Mouse (Mus musculus) CH12.LX (cell line): Measurements from ENCODE around the gene Mapkbp1. TPM values are rescaled to one million over a fixed set of nuclear protein-coding genes. Genes with fewer than 3 reads are reported as not detected.

Experiments used
- DNase-seq: peaks from one replicate; pipeline ENCODE4 v3.0.0-alpha.2; 2013; ENCODE audit errors: extremely low read depth
- H3K27ac ChIP-seq: 2 replicates; pipeline ENCODE4 v1.5.1; 2012; ENCODE audit warnings: low read depth, mild to moderate bottlenecking, control low read depth, moderate library complexity; ENCODE audit not compliant: insufficient read depth
- H3K27me3 ChIP-seq: replicated peaks from 2 replicates; pipeline ENCODE3; 2012; ENCODE audit warnings: inconsistent platforms
- H3K36me3 ChIP-seq, 2 experiments: replicated peaks in 1 of 2; 2 replicates each; pipeline versions ENCODE3 to v1.6.1; 2012; ENCODE audit warnings: inconsistent platforms in 1 of 2, low read length in 1 of 2, mild to moderate bottlenecking in 1 of 2, mixed read lengths in 1 of 2, moderate library complexity in 1 of 2; ENCODE audit not compliant: control insufficient read depth in 1 of 2, insufficient read depth in 1 of 2
- H3K4me1 ChIP-seq, 2 experiments: 2 replicates each; pipeline ENCODE4 v1.6.1; 2012; ENCODE audit warnings: inconsistent platforms in 1 of 2, moderate library complexity in 1 of 2; ENCODE audit not compliant: insufficient read depth in 2 of 2, control insufficient read depth in 1 of 2
- H3K4me2 ChIP-seq: 2 replicates; pipeline ENCODE4 v1.6.1; 2012; ENCODE audit warnings: low read depth, mild to moderate bottlenecking, control low read depth; ENCODE audit not compliant: poor library complexity, insufficient read depth, severe bottlenecking
- H3K4me3 ChIP-seq, 3 experiments: fragments of 150-350 bp in 1 of 3; sonication (generic) in 1 of 3; replicated peaks in 1 of 3; 2 replicates each; pipeline versions ENCODE3 to v1.5.1; 2011 to 2012; ENCODE audit warnings: low read depth in 2 of 3, low read length in 2 of 3, mild to moderate bottlenecking in 2 of 3, moderate library complexity in 2 of 3, control low read depth in 1 of 3, improper control_type of control experiment in 1 of 3, inconsistent platforms in 1 of 3, mixed read lengths in 1 of 3; ENCODE audit not compliant: poor library complexity in 1 of 3
- H3K79me2 ChIP-seq: replicated peaks from 2 replicates; pipeline ENCODE4 v1.6.1; 2012; ENCODE audit warnings: mild to moderate bottlenecking, moderate library complexity; ENCODE audit not compliant: control insufficient read depth, poor library complexity, insufficient read depth, severe bottlenecking; ENCODE audit errors: extremely low read depth
- H3K9ac ChIP-seq: 2 replicates; pipeline ENCODE4 v1.6.1; 2012; ENCODE audit warnings: low read depth, mild to moderate bottlenecking, control low read depth, moderate library complexity; ENCODE audit not compliant: insufficient read depth
- H3K9me3 ChIP-seq: replicated peaks from 2 replicates; pipeline ENCODE3; 2012; ENCODE audit warnings: low read length, inconsistent platforms, mixed read lengths
- CHD1 ChIP-seq: IDR thresholded peaks from 2 replicates; pipeline ENCODE4 v1.6.1; 2012; ENCODE audit warnings: low read depth, low read length, improper control_type of control experiment, inconsistent platforms
- CTCF ChIP-seq, 2 experiments: IDR thresholded peaks in 1 of 2; conservative IDR thresholded peaks in 1 of 2; 2 replicates each; pipeline ENCODE4 v1.5.1; 2011 to 2012; ENCODE audit warnings: low read depth in 2 of 2, low read length in 2 of 2, improper control_type of control experiment in 1 of 2, inconsistent platforms in 1 of 2, mild to moderate bottlenecking in 1 of 2, moderate library complexity in 1 of 2
- E2F4 ChIP-seq: IDR thresholded peaks from 2 replicates; pipeline ENCODE4 v1.6.1; 2011; ENCODE audit warnings: low read depth, low read length, improper control_type of control experiment; ENCODE audit not compliant: insufficient replicate concordance
- EP300 ChIP-seq: IDR thresholded peaks from 2 replicates; pipeline ENCODE4 v1.6.1; 2011; ENCODE audit warnings: low read length, improper control_type of control experiment
- ETS1 ChIP-seq: conservative IDR thresholded peaks from 2 replicates; pipeline ENCODE4 v1.6.1; 2012; ENCODE audit warnings: low read depth, mild to moderate bottlenecking, inconsistent platforms, low read length, improper control_type of control experiment, moderate library complexity
- GABPA ChIP-seq: IDR thresholded peaks from 2 replicates; pipeline ENCODE4 v1.6.1; 2012; ENCODE audit warnings: low read depth, low read length, improper control_type of control experiment, inconsistent platforms; ENCODE audit not compliant: insufficient replicate concordance
- HCFC1 ChIP-seq: IDR thresholded peaks from 2 replicates; pipeline ENCODE4 v1.6.1; 2012; ENCODE audit warnings: low read depth, mild to moderate bottlenecking, inconsistent platforms, low read length, improper control_type of control experiment
- JUN ChIP-seq: IDR thresholded peaks from 2 replicates; pipeline ENCODE4 v1.6.1; 2011; ENCODE audit warnings: low read depth, mild to moderate bottlenecking, low read length, improper control_type of control experiment, moderate library complexity; ENCODE audit not compliant: insufficient read depth
- JUND ChIP-seq: conservative IDR thresholded peaks from 2 replicates; pipeline ENCODE4 v1.6.1; 2011; ENCODE audit warnings: low read depth, low read length, improper control_type of control experiment
- MAFK ChIP-seq: IDR thresholded peaks from 2 replicates; pipeline ENCODE4 v1.6.1; 2011; ENCODE audit warnings: low read length, improper control_type of control experiment; ENCODE audit not compliant: insufficient replicate concordance
- MAZ ChIP-seq: IDR thresholded peaks from 2 replicates; pipeline ENCODE4 v1.6.1; 2012; ENCODE audit warnings: low read depth, mild to moderate bottlenecking, inconsistent platforms, low read length, improper control_type of control experiment, moderate library complexity
- MEF2A ChIP-seq: IDR thresholded peaks from 2 replicates; pipeline ENCODE4 v1.6.1; 2014; ENCODE audit warnings: low read depth, mild to moderate bottlenecking, inconsistent platforms, low read length, improper control_type of control experiment, borderline replicate concordance
- MXI1 ChIP-seq: IDR thresholded peaks from 2 replicates; pipeline ENCODE4 v1.6.1; 2011; ENCODE audit warnings: mild to moderate bottlenecking, low read depth, low read length, improper control_type of control experiment
- MYC ChIP-seq: IDR thresholded peaks from 2 replicates; pipeline ENCODE4 v1.6.1; 2011; ENCODE audit warnings: low read depth, mild to moderate bottlenecking, improper control_type of control experiment, low read length
- NRF1 ChIP-seq: IDR thresholded peaks from 2 replicates; pipeline ENCODE4 v1.6.1; 2014; ENCODE audit warnings: low read depth, mild to moderate bottlenecking, inconsistent platforms, low read length, improper control_type of control experiment, moderate library complexity
- PAX5 ChIP-seq: IDR thresholded peaks from 2 replicates; pipeline ENCODE4 v1.6.1; 2012; ENCODE audit warnings: low read length, inconsistent platforms, mixed read lengths
- POLR2A ChIP-seq: IDR thresholded peaks from 2 replicates; pipeline ENCODE4 v1.6.1; 2011; ENCODE audit warnings: low read depth, mild to moderate bottlenecking, improper control_type of control experiment, low read length
- SIN3A ChIP-seq: IDR thresholded peaks from 2 replicates; pipeline ENCODE4 v1.6.1; 2012; ENCODE audit warnings: low read length, improper control_type of control experiment, inconsistent platforms
- SMC3 ChIP-seq: IDR thresholded peaks from 2 replicates; pipeline ENCODE4 v1.6.1; 2011; ENCODE audit warnings: low read depth, low read length, improper control_type of control experiment
- ZKSCAN1 ChIP-seq: IDR thresholded peaks from 2 replicates; pipeline ENCODE4 v1.6.1; 2012; ENCODE audit warnings: low read depth, inconsistent platforms, low read length, improper control_type of control experiment, borderline replicate concordance
- ZMIZ1 ChIP-seq: IDR thresholded peaks from 2 replicates; pipeline ENCODE4 v1.6.1; 2012; ENCODE audit warnings: low read depth, mild to moderate bottlenecking, inconsistent platforms, low read length, improper control_type of control experiment
- ZNF384 ChIP-seq: IDR thresholded peaks from 2 replicates; pipeline ENCODE4 v1.6.1; 2012; ENCODE audit warnings: low read depth, low read length, improper control_type of control experiment, inconsistent platforms
- dilution Hi-C: fragments of 300-500 bp; cut with MboI; formaldehyde crosslinking; loops from 2 replicates; pipeline ENCODE4 v1.14.3; 2020; ENCODE audit warnings: low sequenced_read_pairs; ENCODE audit not compliant: extremely low pct_unique_long_range_greater_than_20kb, extremely low pct_ligation_motif_present
- in situ Hi-C: fragments of 300-500 bp; cut with MboI; formaldehyde crosslinking; loops from 3 replicates; pipeline ENCODE4 v1.14.3; 2019; ENCODE audit warnings: low sequenced_read_pairs, low pct_ligation_motif_present, low pct_unique_long_range_greater_than_20kb, mixed read lengths
- polyA plus RNA-seq: library from polyadenylated mRNA; unstranded; fragments of >175 nt; gene quantifications from 2 replicates; pipeline ENCODE4 v1.2.1, GENCODE M21; 2012; ENCODE audit warnings: low read depth; ENCODE audit not compliant: insufficient read length
- total RNA-seq, 2 experiments: library from RNA; depleted of rRNA; stranded (reverse); fragments of 300-350 nt in 1 of 2; fragments of >200 nt in 1 of 2; gene quantifications; 2 replicates each; pipeline ENCODE4 v1.2.3; 2012 to 2014

Mapkbp1 gene
- total and polyA plus RNA-seq, 3 experiments: 1.9 to 7.0 (median 4.3) TPM

DNA sequence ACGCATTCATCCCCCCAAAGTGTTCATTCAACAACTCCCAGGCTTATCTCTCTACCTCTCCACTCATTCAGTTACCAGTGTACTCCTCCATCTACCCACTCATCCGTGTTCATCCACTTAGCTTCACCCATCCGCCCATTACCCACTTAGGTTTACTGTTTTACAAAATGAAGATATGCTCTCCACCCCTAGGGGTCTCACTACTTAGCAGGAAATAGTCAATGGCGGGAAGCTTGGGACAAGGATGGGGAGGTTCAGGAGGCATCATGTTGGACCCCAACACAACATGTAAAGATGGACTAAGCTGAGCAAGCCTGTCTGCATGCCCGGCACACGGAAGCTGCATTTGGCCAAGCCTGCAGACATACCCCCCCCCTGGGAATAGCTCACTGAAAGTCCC, 92.1 kb downstream of the Mapkbp1 start:
- peaks cover 33% of the 10 kb centered on the region for H3K27me3 ChIP-seq
- no peaks in the 10 kb centered on the region for H3K79me2 ChIP-seq
- in situ Hi-C loops: no loop called here
- no peak overlapping the region for H3K9ac ChIP-seq
- dilution Hi-C loops: no loop called here
- no peaks in the 10 kb centered on the region; a peak in 1 of 4 replicates for H3K4me1 ChIP-seq
- H3K4me3 ChIP-seq: no peak overlapping the region
- peak; percentile 3; the same call in 1 of the 2 replicates for TF ChIP-seq SMC3
- no peak for TF ChIP-seq SIN3A
- TF ChIP-seq CTCF (conservative IDR thresholded peaks at IDR 0.05 in 1 of 2, IDR thresholded peaks at IDR 0.05 in 1 of 2; ENCODE audit: low read depth in 2 of 2, low read length in 2 of 2): peak in 1 of 2 experiments; percentile 54; a peak in 2 of 4 replicates
- peak; percentile 82; the same call in 1 of the 2 replicates for TF ChIP-seq E2F4
- no peak for TF ChIP-seq ZNF384
- no peaks in the 10 kb centered on the region for H3K9me3 ChIP-seq
- no peaks in the 10 kb centered on the region for H3K36me3 ChIP-seq
- no peak for DNase-seq
- H3K4me2 ChIP-seq: no peak overlapping the region
- H3K27ac ChIP-seq: no peak overlapping the region

DNA sequence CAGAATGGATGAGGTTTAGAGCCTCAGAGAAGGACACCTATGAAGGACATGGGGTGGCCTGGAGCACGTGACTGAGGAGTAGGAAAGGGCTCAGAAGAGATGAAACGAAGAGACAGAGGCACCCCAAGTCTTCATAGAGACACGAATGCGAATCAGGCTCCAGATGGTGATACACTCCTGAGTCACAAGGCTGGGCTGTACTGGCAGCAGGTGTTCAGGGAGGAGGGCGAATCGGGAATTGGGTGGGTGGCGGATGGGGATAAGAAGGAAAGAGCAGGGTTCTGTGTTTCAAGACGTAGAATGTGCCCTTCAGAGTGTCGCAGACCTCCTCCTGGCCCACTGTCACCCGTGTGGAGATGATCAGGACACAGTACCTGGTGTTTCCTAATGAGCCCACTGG, 92.7 kb downstream of the Mapkbp1 start:
- Histone ChIP-seq H3K9me3 (no peaks in the 10 kb centered on the region), H3K27me3 (peaks cover 32% of the 10 kb centered on the region), H3K9ac (no peak overlapping the region), H3K4me3 (no peak overlapping the region), H3K79me2 (no peaks in the 10 kb centered on the region), H3K27ac (no peak overlapping the region), H3K4me2 (no peak overlapping the region), H3K36me3 (no peaks in the 10 kb centered on the region), H3K4me1 (no peaks in the 10 kb centered on the region; a peak in 1 of 4 replicates)
- in situ Hi-C loops: no loop called here
- no peak for DNase-seq
- dilution Hi-C loops: no loop called here
- TF ChIP-seq ZMIZ1: no peak
- no peak for TF ChIP-seq HCFC1
- no peak for TF ChIP-seq CHD1
- no peak for TF ChIP-seq ZNF384
- TF ChIP-seq E2F4: no peak
- TF ChIP-seq GABPA: no peak
- TF ChIP-seq JUND: no peak
- TF ChIP-seq POLR2A: no peak
- TF ChIP-seq MEF2A: no peak
- TF ChIP-seq CTCF (conservative IDR thresholded peaks at IDR 0.05 in 1 of 2, IDR thresholded peaks at IDR 0.05 in 1 of 2; ENCODE audit: low read depth in 2 of 2, low read length in 2 of 2): no peak
- TF ChIP-seq MYC: no peak
- TF ChIP-seq, all 38 proteins: peak for 0

DNA sequence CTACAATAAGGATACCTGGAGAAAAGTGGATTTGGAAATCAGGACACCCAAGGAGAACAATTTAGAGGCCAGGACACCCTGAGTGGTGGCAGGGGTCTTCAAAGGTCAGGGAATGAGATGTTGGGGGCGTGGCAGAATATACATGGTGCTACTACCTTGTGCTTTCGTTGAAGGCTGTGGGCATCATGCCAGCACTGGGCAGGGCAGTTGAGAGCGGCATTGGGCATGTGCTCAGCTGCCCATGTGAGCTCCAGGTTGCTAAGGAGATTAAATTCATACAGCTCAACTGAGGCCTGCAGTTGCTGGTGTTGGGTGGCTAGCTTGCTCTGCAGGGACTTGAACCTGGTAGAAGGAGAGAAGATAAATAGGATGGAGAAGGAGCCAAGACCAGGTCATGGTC, 93.7 kb downstream of the Mapkbp1 start:
- Histone ChIP-seq H3K36me3 (no peaks in the 10 kb centered on the region), H3K4me1 (no peaks in the 10 kb centered on the region; a peak in 1 of 4 replicates), H3K27me3 (peaks cover 35% of the 10 kb centered on the region), H3K4me3 (no peak overlapping the region), H3K79me2 (no peaks in the 10 kb centered on the region), H3K9ac (no peak overlapping the region), H3K27ac (no peak overlapping the region), H3K4me2 (no peak overlapping the region), H3K9me3 (no peaks in the 10 kb centered on the region)
- dilution Hi-C loops: no loop called here
- no peak for DNase-seq
- TF ChIP-seq EP300 (no peak), MYC (no peak), MXI1 (no peak), MEF2A (no peak), MAFK (no peak), JUND (no peak), SIN3A (no peak), PAX5 (no peak), NRF1 (no peak), JUN (no peak), CTCF (conservative IDR thresholded peaks at IDR 0.05 in 1 of 2, IDR thresholded peaks at IDR 0.05 in 1 of 2; ENCODE audit: low read depth in 2 of 2, low read length in 2 of 2) (no peak), MAZ (no peak), ZMIZ1 (no peak), ETS1 (no peak), ZKSCAN1 (no peak), CHD1 (no peak)
- in situ Hi-C loops: no loop called here
